Mouse (Mus musculus) layer of hippocampus, postnatal 10 days (tissue): ENCODE measurements around the gene Gm21761. TPM values are rescaled to one million over a fixed set of nuclear protein-coding genes. Genes with fewer than 3 reads are reported as not detected.

Experiments used
- total RNA-seq, 2 experiments: library from RNA; stranded (reverse); gene quantifications; 2 replicates each; pipeline ENCODE4 v1.2.3; 2021

Gm21761 gene
- total RNA-seq, 2 experiments from 2014 or later = not detected

Other genes starting within 250 kb of the Gm21761 start
- gene Hmgcs1, start 238.9 kb downstream of the Gm21761 start, total RNA-seq = 100 to 1,000 TPM; 630 to 638 TPM
- gene Nim1k, start 173.4 kb downstream of the Gm21761 start, total RNA-seq = 10 to 100 TPM; 14.0 to 15.0 TPM
- gene Zfp131, start 138.4 kb downstream of the Gm21761 start, total RNA-seq = 10 to 100 TPM; 38.2 to 44.0 TPM
- not detected for gene AF067063, start 99.1 kb downstream of the Gm21761 start, total RNA-seq
- not detected for gene D13Ertd608e, start 93.3 kb downstream of the Gm21761 start, total RNA-seq
- gene Tcstv1, start 34.5 kb downstream of the Gm21761 start, total RNA-seq = not detected
- gene B020031M17Rik, start 21.5 kb upstream of the Gm21761 start, total RNA-seq = not detected
- not detected for gene Gm36079, start 97.7 kb upstream of the Gm21761 start, total RNA-seq
- gene Gm21188, start 122.9 kb upstream of the Gm21761 start, total RNA-seq = under 1 TPM in 1 of 2 experiments, not detected in 1; 0.21 TPM
- not detected for gene Gm20767, start 211.0 kb upstream of the Gm21761 start, total RNA-seq
- not detected for gene Gm21818, start 243.2 kb upstream of the Gm21761 start, total RNA-seq